Mouse (Mus musculus) olfactory bulb, adult 2 months (tissue): Measurements from ENCODE around the gene Rps12.

ENCODE experiments used
- CTCF ChIP-seq: fragments of 200-500 bp; IDR thresholded peaks from 2 replicates; pipeline ENCODE4 v1.5.1; 2012; ENCODE audit warnings: low read depth, mild to moderate bottlenecking, low read length, moderate library complexity; ENCODE audit not compliant: insufficient read depth
- POLR2A ChIP-seq: fragments of 200-500 bp; IDR thresholded peaks from 2 replicates; pipeline ENCODE4 v1.6.1; 2012; ENCODE audit warnings: mild to moderate bottlenecking, low read depth, low read length, moderate library complexity; ENCODE audit not compliant: insufficient read depth

DNA sequence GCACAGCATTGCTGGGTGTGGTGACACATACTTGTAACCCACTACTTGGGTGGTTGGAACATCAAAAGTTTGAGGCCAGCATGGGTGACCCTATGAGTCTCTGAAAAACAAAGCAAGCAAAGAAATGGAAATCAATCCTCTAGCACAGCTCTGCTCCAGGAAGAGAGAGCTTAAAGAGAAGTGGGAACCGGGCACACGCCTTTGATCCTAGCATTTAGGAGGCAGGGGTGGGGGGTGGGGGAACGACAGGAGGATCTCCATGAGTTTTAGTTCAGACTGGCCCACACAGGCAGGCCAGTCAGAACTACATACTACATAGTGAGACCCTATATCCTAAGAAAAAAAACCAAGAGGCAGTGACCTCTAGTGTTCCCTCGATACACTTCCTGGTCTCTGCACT is 19.1 kb upstream of the Rps12 start:
- TF ChIP-seq POLR2A (no peak), CTCF (no peak)
